Mouse (Mus musculus): ENCODE measurements around the gene Ppp2r5e. TPM values are rescaled to one million over a fixed set of nuclear protein-coding genes. Genes with fewer than 3 reads are reported as not detected.

Ppp2r5e gene
- polyA plus RNA-seq, 1 experiment from 2014 or later, result 13.8 TPM

DNA sequence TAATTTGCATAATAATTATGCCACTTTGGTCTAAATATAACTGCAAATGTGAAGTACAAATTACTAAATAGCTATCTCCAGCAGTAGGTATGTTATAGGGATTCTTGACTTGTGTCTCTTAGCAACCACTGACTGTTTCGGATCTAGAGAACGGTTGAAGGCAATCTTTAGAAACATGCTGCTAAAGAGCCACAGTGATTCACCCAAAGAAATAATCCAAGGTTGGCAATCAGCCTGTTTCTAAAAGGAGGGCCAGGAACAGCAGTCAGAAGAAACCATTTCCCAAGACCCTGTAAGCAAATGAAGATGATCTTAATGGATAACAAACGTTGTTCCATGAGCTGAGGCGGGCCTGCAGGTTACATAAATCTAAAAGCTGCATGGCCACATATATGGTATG, 117.9 kb downstream of the Ppp2r5e start:
- WGBS, result 62% methylated on average over 4 of the region's 4 CpGs

DNA sequence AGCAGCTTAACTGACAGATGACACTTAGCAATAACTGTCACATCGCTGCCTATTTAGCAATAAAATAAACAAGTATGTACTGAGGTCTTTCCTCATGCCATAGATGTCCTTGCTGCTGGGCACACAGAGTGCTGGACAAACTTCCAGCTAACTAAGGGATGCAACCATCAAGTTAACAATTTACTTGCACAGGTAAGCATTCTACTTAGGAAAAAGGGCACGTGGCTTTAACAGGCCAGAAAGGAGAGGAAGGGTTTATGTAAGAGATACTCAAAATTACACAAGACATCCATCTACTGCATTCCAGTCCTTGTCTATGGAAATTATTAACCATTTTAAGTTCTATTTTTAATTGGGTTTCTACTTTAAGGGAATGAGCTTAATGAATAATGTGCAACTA, 123.0 kb downstream of the Ppp2r5e start:
- peaks cover 12% of the 10 kb centered on the region; the same call in 1 of the 2 replicates for H3K36me3 ChIP-seq (ENCODE audit: control insufficient read depth, insufficient read depth, low read length)
- peaks cover 0 to 6% of the 10 kb centered on the region in 2 experiments; a peak in 1 of 4 replicates for H3K4me1 ChIP-seq (ENCODE audit: control insufficient read depth in 2 of 2, insufficient read depth in 2 of 2, low read length in 2 of 2)

More for the DNA sequence above, 117.9 kb downstream of the Ppp2r5e start:
- H3K4me3 ChIP-seq (ENCODE audit: control insufficient read depth in 1 of 2, insufficient read depth in 1 of 2, low read depth in 1 of 2, low read length in 2 of 2), result no peak overlapping the region
- no peak for ATAC-seq (ENCODE audit: insufficient number of reproducible peaks, insufficient read depth, low FRiP score, low read depth)
- no peak overlapping the region for H3K4me2 ChIP-seq (ENCODE audit: low read length)
- no peak overlapping the region for H3K27ac ChIP-seq (replicated peaks in 1 of 2; ENCODE audit: control insufficient read depth in 1 of 2, insufficient read depth in 1 of 2, low read depth in 2 of 2, low read length in 2 of 2)
- no peaks in the 10 kb centered on the region for H3K27me3 ChIP-seq (ENCODE audit: control insufficient read depth, insufficient read depth, low read length)
- no peaks in the 10 kb centered on the region for H3K36me3 ChIP-seq (ENCODE audit: control insufficient read depth, insufficient read depth, low read length)
- H3K9ac ChIP-seq (ENCODE audit: low read length), result no peak overlapping the region
- H3K4me1 ChIP-seq (ENCODE audit: control insufficient read depth in 2 of 2, insufficient read depth in 2 of 2, low read length in 2 of 2), result peaks cover 3 to 20% of the 10 kb centered on the region in 2 experiments; a peak in 3 of 4 replicates
- no peaks in the 10 kb centered on the region for H3K9me3 ChIP-seq (ENCODE audit: control insufficient read depth, low read length)

DNA sequence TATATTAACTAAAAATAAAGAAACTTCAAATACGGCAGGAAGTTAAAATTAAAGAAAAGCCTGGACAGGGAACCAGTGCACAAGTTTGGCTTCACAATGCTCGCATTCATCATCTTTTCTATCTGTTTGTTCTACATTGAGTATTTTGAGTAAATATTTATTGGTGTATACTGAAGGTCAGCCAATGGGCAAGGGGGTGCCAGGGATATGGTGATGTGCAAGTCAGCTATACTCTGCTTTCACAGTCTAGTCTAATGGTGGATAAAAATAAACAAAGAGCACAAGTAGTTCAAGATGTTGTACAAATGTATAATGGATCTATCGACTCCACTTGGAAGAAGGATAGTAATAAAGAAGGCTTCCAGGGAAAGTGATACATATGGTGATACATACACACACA, 123.9 kb downstream of the Ppp2r5e start:
- Histone ChIP-seq H3K9ac (ENCODE audit: low read length) (no peak overlapping the region), H3K4me2 (ENCODE audit: low read length) (no peak overlapping the region), H3K4me3 (ENCODE audit: control insufficient read depth in 1 of 2, insufficient read depth in 1 of 2, low read depth in 1 of 2, low read length in 2 of 2) (no peak overlapping the region), H3K27ac (replicated peaks in 1 of 2; ENCODE audit: control insufficient read depth in 1 of 2, insufficient read depth in 1 of 2, low read depth in 2 of 2, low read length in 2 of 2) (no peak overlapping the region), H3K36me3 (ENCODE audit: control insufficient read depth, insufficient read depth, low read length) (peaks cover 13% of the 10 kb centered on the region; the same call in 1 of the 2 replicates), H3K4me1 (ENCODE audit: control insufficient read depth in 2 of 2, insufficient read depth in 2 of 2, low read length in 2 of 2) (no peaks in the 10 kb centered on the region), H3K27me3 (ENCODE audit: control insufficient read depth, insufficient read depth, low read length) (no peaks in the 10 kb centered on the region), H3K9me3 (ENCODE audit: control insufficient read depth, low read length) (no peaks in the 10 kb centered on the region)
- WGBS, result 94% methylated on average over 3 of the region's 3 CpGs
- ATAC-seq (ENCODE audit: insufficient number of reproducible peaks, insufficient read depth, low FRiP score, low read depth), result no peak

More for the DNA sequence above, 123.0 kb downstream of the Ppp2r5e start:
- H3K9ac ChIP-seq (ENCODE audit: low read length), result no peak overlapping the region
- H3K4me3 ChIP-seq (ENCODE audit: control insufficient read depth in 1 of 2, insufficient read depth in 1 of 2, low read depth in 1 of 2, low read length in 2 of 2), result no peak overlapping the region
- no peaks in the 10 kb centered on the region for H3K27me3 ChIP-seq (ENCODE audit: control insufficient read depth, insufficient read depth, low read length)
- 95% methylated on average over 2 of the region's 2 CpGs for WGBS
- H3K9me3 ChIP-seq (ENCODE audit: control insufficient read depth, low read length), result no peaks in the 10 kb centered on the region
- H3K27ac ChIP-seq (replicated peaks in 1 of 2; ENCODE audit: control insufficient read depth in 1 of 2, insufficient read depth in 1 of 2, low read depth in 2 of 2, low read length in 2 of 2), result no peak overlapping the region
- ATAC-seq (ENCODE audit: insufficient number of reproducible peaks, insufficient read depth, low FRiP score, low read depth), result no peak
- no peak overlapping the region for H3K4me2 ChIP-seq (ENCODE audit: low read length)

DNA sequence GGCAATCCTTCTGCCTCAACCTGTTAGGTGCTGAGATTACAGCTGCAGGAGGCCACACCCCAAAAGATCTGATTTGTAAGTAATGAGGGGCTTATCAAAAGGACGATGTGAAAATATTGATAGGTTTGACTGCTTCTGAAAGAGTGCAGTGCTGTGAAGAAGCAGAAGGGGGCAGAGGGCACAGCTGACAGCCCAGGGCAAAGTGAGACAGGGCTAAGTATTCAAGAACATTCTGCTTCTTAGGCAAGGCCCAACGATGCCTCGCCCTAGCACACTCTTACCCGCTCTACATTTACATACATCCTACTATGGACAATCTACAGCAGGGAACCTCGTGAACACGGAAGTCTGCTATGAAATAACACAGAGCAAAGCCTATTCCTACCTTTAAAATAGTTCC, 128.2 kb downstream of the Ppp2r5e start:
- WGBS, result 88% methylated on average over 6 of the region's 6 CpGs
- Histone ChIP-seq H3K9ac (ENCODE audit: low read length) (no peak overlapping the region), H3K36me3 (ENCODE audit: control insufficient read depth, insufficient read depth, low read length) (peaks cover 54% of the 10 kb centered on the region), H3K27me3 (ENCODE audit: control insufficient read depth, insufficient read depth, low read length) (no peaks in the 10 kb centered on the region), H3K4me3 (ENCODE audit: control insufficient read depth in 1 of 2, insufficient read depth in 1 of 2, low read depth in 1 of 2, low read length in 2 of 2) (no peak overlapping the region), H3K27ac (replicated peaks in 1 of 2; ENCODE audit: control insufficient read depth in 1 of 2, insufficient read depth in 1 of 2, low read depth in 2 of 2, low read length in 2 of 2) (no peak overlapping the region), H3K9me3 (ENCODE audit: control insufficient read depth, low read length) (no peaks in the 10 kb centered on the region), H3K4me1 (ENCODE audit: control insufficient read depth in 2 of 2, insufficient read depth in 2 of 2, low read length in 2 of 2) (no peaks in the 10 kb centered on the region), H3K4me2 (ENCODE audit: low read length) (no peak overlapping the region)
- no peak for ATAC-seq (ENCODE audit: insufficient number of reproducible peaks, insufficient read depth, low FRiP score, low read depth)

GRCm38 (mm10) chr12:75467127-75467526, 128.9 kb downstream of the Ppp2r5e start:
- WGBS, result 84% methylated on average over 5 of the region's 5 CpGs
- Histone ChIP-seq H3K4me2 (ENCODE audit: low read length) (no peak overlapping the region), H3K4me1 (ENCODE audit: control insufficient read depth in 2 of 2, insufficient read depth in 2 of 2, low read length in 2 of 2) (no peaks in the 10 kb centered on the region), H3K36me3 (ENCODE audit: control insufficient read depth, insufficient read depth, low read length) (peaks cover 59% of the 10 kb centered on the region), H3K9me3 (ENCODE audit: control insufficient read depth, low read length) (no peaks in the 10 kb centered on the region), H3K9ac (ENCODE audit: low read length) (no peak overlapping the region), H3K4me3 (ENCODE audit: control insufficient read depth in 1 of 2, insufficient read depth in 1 of 2, low read depth in 1 of 2, low read length in 2 of 2) (no peak overlapping the region), H3K27ac (replicated peaks in 1 of 2; ENCODE audit: control insufficient read depth in 1 of 2, insufficient read depth in 1 of 2, low read depth in 2 of 2, low read length in 2 of 2) (no peak overlapping the region), H3K27me3 (ENCODE audit: control insufficient read depth, insufficient read depth, low read length) (no peaks in the 10 kb centered on the region)
- no peak for ATAC-seq (ENCODE audit: insufficient number of reproducible peaks, insufficient read depth, low FRiP score, low read depth)

DNA sequence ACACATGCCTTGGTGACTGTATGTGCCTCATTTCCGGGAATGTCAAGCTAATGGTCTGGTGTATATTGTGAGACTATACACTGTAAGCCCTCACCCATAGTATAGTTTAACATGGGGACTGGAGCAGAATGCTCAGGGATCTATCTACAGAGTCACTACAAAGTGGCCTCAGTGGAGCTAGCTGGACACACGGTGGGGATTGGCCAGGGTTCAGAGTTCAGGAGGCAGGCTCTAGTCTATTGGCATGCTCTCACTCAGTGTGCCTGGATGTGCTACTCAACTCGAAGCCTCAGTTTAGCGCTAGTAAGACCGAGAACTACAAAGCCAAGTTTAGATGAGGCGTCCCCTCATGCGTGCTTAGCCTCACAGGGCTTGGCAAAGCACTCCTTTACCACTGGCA, 129.8 kb downstream of the Ppp2r5e start:
- Histone ChIP-seq H3K27me3 (ENCODE audit: control insufficient read depth, insufficient read depth, low read length) (no peaks in the 10 kb centered on the region), H3K36me3 (ENCODE audit: control insufficient read depth, insufficient read depth, low read length) (peaks cover 66% of the 10 kb centered on the region), H3K4me3 (ENCODE audit: control insufficient read depth in 1 of 2, insufficient read depth in 1 of 2, low read depth in 1 of 2, low read length in 2 of 2) (no peak overlapping the region), H3K27ac (replicated peaks in 1 of 2; ENCODE audit: control insufficient read depth in 1 of 2, insufficient read depth in 1 of 2, low read depth in 2 of 2, low read length in 2 of 2) (no peak overlapping the region), H3K9ac (ENCODE audit: low read length) (no peak overlapping the region), H3K4me1 (ENCODE audit: control insufficient read depth in 2 of 2, insufficient read depth in 2 of 2, low read length in 2 of 2) (no peaks in the 10 kb centered on the region; a peak in 1 of 4 replicates), H3K4me2 (ENCODE audit: low read length) (no peak overlapping the region), H3K9me3 (ENCODE audit: control insufficient read depth, low read length) (no peaks in the 10 kb centered on the region)
- ATAC-seq (ENCODE audit: insufficient number of reproducible peaks, insufficient read depth, low FRiP score, low read depth), result no peak
- 89% methylated on average over 7 of the region's 7 CpGs for WGBS

- ATAC-seq (ENCODE audit: insufficient number of reproducible peaks, insufficient read depth, low FRiP score, low read depth), result no peak
- Histone ChIP-seq H3K27ac (replicated peaks in 1 of 2; ENCODE audit: control insufficient read depth in 1 of 2, insufficient read depth in 1 of 2, low read depth in 2 of 2, low read length in 2 of 2) (no peak overlapping the region), H3K4me1 (ENCODE audit: control insufficient read depth in 2 of 2, insufficient read depth in 2 of 2, low read length in 2 of 2) (peaks cover 0 to 2% of the 10 kb centered on the region in 2 experiments; a peak in 1 of 4 replicates), H3K4me2 (ENCODE audit: low read length) (no peak overlapping the region), H3K27me3 (ENCODE audit: control insufficient read depth, insufficient read depth, low read length) (no peaks in the 10 kb centered on the region), H3K9ac (ENCODE audit: low read length) (no peak overlapping the region), H3K9me3 (ENCODE audit: control insufficient read depth, low read length) (no peaks in the 10 kb centered on the region), H3K36me3 (ENCODE audit: control insufficient read depth, insufficient read depth, low read length) (peaks cover 75% of the 10 kb centered on the region), H3K4me3 (ENCODE audit: control insufficient read depth in 1 of 2, insufficient read depth in 1 of 2, low read depth in 1 of 2, low read length in 2 of 2) (no peak overlapping the region)
- WGBS, result 73% methylated on average over 9 of the region's 9 CpGs
These were observed 131.9 kb downstream of the Ppp2r5e start for GRCm38 (mm10) chr12:75464016-75464769.
